Mouse (Mus musculus) left cerebral cortex, postnatal 25 days (tissue): ENCODE results near the gene Map2k6. TPM values are rescaled to one million over a fixed set of nuclear protein-coding genes. Genes with fewer than 3 reads are reported as not detected.
A peak's percentile ranks its signal among the peaks of the same experiment; 100 is the strongest.

Source experiments
- DNase-seq, 2 experiments: peaks; one replicate each; pipeline ENCODE4 v3.0.0; 2022; ENCODE audit warnings: low spot score in 2 of 2, mixed read lengths in 1 of 2
- intact Hi-C: fragments of 180-260 bp; cut with DNase I; formaldehyde crosslinking; loops from one replicate; pipeline ENCODE4 v1.15.1; 2025
- total RNA-seq, 2 experiments: library from RNA; stranded (reverse); gene quantifications; 2 replicates each; pipeline ENCODE4 v1.2.3; 2021

Gene Map2k6
- total RNA-seq, 2 experiments from 2014 or later: 24.5 to 24.8 TPM

DNA sequence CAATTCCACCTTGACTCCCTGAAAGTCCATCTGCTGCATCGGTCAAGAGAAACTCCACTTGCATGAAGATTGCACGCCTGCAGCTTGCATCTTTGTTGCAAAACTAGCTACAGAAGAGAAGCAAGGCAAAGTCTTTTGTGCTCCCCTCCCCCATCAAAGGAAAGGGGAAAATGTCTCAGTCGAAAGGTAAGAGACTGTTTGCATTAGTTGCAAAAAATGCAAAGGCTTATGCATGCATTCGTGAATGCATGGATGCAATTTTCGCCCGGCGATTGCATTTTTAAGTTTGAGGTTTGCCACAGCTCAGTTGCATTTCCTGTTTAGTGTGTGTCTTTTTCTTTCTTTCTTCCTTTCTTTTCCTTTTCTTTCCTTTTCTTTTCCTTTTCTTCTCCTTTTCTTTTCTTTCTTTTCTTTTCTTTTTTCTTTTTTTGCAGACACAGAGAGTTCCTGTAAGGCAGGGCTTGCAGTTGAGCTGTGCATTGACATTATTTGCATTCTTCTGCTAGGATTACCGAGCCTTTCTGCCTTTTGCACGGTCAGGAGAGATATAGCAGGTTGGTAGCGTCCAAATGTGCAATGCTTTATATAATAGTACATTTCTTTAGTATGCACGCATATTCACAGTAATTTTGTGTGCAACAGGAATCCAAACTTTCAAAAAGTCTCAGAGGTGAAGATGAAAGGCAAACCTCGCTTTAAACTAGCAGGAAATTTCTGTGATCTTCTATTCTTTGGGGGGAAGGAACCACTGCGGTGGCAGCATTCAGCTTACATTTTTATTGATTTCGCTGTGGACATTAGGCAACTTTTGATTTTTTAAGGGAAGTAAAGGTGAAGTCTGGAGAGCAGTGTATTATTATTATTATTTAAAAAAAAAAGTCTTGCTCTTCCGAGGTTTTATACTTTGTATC is 573 bp downstream of the Map2k6 start:
- intact Hi-C loops: loop anchor here (5.0 kb wide), 1 partner anchor 78 kb away; no protein-coding TSS in a partner anchor
- DNase-seq: no peak

DNA sequence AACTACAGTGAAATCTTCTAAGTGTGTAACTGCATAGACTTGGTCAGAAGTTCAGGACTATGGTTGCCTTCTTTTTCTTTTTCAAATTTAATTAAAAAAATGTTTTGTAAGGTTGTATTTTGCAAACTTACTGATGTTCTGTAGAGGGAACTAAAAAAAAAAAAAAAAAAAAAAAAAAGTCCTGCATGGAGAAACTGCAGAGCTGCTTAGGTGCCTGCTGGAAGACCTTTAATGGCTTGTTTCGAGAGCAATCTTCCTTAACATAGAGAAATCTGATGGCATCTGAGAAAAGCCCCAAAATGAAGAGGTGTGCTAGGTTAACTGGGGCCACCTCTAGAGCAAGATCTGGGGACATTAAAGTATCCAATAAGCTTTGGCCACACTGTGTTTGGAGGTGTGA is 1.4 kb downstream of the Map2k6 start:
- intact Hi-C loops: loop anchor here (5.0 kb wide), 1 partner anchor 77 kb away; no protein-coding TSS in a partner anchor
- no peak for DNase-seq

DNA sequence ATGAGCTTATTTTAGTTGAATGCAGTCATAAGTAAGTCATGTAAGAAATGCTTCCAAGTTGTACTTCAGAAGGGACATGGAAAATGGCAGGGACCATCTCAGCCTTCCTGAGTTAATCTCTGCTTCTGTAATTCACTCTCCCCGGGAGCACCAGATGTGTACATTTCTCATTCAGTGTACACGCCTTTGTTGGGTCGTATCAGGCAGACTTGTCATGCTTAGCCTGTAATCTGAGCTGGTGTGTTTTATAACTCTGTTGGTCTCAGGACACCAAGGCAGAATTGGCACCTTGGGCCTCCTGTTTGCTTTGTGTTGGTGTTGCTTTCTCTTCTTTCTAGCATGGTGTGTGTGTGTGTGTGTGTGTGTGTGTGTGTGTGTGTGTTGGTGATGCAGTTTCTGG is 3.7 kb downstream of the Map2k6 start:
- DNase-seq: no peak
- intact Hi-C loops: loop anchor here (5.0 kb wide), 1 partner anchor 75 kb away; no protein-coding TSS in a partner anchor

DNA sequence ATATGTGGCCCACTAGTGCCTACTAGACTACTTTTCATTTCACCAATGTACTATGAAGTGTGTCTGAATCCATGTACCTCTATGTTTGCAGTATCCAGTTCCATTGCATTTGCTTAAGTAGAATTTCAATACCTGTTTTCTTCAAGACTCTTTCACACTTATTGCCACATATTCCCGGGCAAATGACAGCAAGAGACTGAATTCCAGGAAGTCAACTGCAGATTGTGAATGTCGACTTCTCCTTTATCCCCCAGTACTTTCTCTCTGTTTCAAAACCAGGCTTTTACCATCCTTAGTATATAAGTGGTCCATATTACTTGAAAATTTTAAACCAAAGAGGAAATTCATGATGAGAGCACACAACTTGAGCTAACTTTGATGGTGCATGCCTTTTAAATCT is 4.7 kb downstream of the Map2k6 start:
- no peak for DNase-seq
- intact Hi-C loops: loop anchor here (5.0 kb wide), 1 partner anchor 74 kb away; no protein-coding TSS in a partner anchor

DNA sequence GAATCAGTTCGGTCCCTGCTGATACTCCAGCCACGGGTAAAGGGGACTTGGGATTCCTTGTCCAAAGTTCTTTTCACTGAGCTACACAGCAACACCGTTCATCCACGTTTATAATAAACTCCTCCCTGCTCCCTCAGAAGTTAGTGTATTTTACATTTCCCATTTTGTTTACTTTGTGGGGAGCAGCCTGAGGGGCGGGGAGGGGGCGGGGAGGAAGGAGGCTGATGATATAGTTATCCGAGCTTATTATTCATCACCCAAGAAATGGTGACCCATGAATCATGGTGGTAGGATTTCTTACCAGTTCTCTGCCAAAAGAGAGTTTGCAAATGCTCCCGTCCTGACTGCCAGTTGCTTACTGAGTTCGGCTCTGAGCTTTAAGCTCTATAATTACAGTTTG is 6.7 kb downstream of the Map2k6 start:
- no peak for DNase-seq
- intact Hi-C loops: no loop called here

DNA sequence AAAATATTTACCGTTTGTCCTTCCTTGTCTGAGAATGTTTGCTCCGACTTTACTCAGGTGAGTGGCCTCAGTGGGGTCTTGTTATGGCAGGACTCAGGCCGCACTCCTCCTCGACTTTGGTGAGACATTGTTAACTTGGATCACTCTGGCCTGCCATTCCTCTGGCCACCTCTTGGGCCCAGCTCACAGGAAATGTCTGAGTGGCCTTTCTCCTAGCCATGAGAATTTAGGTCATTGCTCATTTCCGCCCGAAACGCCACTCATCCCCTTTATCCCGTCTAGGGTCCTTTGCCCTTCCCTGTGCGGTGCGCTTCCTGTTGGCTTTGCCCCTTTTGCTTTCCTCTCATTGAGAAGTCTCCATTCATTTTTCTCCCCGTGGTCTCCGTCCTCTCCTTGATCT is 10.2 kb downstream of the Map2k6 start:
- DNase-seq: no peak
- intact Hi-C loops: no loop called here

DNA sequence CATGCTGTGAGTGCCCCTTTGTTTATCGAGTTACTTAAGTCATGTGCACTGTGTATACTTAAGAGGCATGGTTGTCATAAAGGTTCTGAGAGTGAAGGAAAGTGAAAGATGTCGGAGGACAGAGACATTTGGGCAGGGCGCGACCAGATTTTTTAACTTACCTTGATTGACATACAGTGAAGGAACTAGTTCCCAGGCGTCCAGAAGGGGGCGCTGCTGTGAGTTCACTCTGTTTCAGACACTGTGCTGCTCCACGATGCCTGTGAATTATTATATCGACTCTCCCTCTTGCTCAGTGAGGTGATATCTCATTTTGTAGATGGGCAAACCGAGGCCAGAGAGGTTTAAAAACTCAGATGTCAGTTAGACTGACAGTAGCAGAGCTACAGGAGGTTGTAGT is 10.9 kb downstream of the Map2k6 start:
- no peak for DNase-seq
- intact Hi-C loops: no loop called here

DNA sequence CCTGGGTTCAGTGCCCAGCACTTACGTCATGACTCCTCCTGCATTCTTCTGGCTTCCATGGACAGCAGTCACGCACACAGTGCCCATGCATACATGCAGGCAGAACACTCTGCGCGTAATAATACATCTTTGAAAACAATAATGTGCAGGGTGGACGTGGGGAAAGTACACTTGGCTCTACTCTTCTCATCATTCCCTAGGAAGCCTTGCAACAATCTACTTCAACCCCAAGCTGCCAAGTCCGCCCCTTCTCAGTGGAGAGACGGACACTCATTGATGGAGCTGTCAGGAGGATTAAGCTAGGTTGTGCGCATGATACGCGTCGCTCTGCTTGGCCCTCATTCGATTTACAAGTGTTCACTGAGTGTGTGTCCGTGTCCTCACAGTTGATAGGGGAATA is 12.7 kb downstream of the Map2k6 start:
- intact Hi-C loops: no loop called here

DNA sequence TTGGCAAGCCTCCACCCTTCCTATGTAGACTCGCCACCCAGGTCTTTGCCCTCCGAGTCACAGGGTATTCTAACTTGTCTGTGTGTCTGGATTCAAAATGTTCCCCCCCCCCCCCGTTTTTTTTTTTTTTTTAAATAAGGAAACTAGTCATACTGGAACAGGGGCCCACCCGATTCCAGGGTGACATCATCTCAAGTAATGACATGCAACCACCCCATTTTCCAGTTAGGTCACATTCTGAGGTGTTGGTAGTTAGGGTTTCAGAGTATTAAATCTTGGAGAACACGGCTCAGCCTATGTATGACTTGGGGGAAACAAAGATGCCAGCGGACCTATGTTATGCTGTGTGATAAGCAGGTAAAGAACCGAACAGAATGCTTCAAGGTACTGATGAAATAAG is 15.3 kb downstream of the Map2k6 start:
- intact Hi-C loops: no loop called here
- DNase-seq: no peak

More for the DNA sequence above, 12.7 kb downstream of the Map2k6 start:
- DNase-seq: no peak

DNA sequence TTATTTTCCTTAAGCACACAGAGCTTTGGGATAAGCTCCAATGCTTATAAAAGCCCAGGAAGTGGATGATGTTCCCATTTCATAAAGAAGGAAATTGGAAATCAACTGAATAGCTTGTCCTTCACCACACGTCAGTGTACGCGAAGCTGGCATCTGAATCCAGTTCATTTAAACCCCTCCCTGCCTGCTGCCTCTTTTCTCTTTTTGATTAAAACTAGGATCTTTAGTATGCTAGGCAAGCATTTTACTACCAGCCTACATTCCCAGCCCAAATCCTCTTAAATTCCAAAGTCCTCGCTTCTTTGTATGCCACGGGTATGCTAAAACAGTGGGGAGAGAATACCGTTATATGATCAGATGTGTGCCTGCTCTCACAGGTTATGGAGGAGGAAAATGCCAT is 17.8 kb downstream of the Map2k6 start:
- intact Hi-C loops: no loop called here

DNA sequence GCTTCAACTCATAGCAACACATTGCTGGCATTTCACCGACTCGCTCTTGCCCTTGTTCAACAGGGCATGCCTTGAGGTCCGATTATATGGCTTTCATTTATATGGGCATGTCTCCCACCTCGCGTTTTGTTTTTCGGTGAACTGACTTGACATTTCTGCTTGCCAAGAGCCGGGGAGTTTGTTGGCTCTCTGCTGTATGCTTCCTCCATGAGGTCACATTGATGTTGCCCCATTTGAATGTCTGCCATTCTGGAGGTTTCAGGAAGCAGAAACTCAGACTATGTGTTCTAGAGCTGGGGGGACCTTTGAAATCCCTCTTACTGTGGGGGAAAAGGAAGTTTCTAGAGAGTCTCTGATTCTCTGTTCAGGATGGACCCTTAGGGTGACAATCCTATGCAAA is 21.5 kb downstream of the Map2k6 start:
- no peak for DNase-seq
- intact Hi-C loops: no loop called here

More for the DNA sequence above, 17.8 kb downstream of the Map2k6 start:
- DNase-seq: no peak

DNA sequence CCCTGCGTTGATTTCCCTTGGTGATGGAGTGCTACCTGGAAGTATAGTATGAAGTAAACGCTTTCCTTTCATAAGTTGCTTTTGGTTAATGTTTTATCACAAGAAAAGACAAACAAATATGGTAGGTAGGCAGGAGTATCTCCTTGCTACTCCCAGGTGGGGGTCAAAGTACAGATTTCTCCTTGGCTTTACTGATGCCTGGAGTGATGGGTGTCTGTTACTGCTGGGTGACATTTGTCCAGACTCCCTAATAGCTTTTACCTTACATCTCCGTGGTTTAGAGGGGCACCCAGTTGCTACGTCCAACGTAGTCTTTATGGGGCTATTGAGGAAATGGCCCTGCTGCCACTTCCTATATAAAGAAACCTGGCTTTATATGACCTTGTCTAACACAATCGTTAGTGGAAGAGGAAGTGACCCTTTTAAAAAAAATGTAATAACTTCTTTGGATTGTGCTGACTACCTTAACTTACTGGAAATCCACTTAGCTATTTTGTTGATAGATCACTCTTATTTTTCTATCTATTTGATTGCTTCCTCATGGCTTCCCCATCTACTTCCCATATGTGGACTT is 27.7 kb downstream of the Map2k6 start:
- no peak for DNase-seq
- intact Hi-C loops: no loop called here

DNA sequence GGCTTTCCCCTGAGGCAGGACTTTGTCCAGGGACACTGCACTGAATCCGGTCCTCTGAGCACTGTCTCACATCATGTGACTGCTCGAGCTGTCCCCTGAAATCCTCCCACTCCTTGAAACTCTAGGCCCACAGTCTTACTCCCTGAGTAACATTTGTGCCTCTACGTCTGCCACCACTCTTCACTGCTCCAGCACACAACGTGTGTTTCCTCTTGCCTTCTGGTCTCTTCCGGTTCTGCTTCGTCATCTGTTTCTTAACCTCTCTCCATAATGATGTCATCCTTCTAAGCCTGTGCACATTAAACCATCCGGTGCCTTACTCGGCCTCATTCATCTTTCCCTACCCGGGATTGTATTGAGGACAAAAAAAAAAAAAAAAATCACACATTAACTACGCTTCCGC is 28.2 kb downstream of the Map2k6 start:
- DNase-seq: peak in 1 of 2 experiments; percentile 28
- intact Hi-C loops: no loop called here

DNA sequence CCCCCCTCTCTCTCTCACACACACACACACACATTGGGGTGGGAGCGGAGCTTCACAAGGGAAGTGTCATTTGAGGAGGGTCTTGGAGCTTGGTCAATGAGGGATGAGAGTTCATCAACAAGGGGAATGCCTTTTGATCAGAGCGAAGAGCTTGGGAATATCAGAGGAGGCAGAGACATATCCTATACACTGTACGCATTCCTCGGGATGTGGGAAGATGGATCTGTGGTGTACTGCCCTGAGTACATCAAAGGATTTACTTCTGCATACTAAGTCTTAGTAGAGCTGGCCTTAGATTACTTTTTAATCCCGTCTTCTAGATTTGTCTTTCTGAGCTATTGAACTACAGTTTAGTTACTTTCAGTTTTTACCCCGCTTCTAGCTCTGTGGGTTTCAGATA is 30.1 kb downstream of the Map2k6 start:
- intact Hi-C loops: no loop called here
- no peak for DNase-seq

DNA sequence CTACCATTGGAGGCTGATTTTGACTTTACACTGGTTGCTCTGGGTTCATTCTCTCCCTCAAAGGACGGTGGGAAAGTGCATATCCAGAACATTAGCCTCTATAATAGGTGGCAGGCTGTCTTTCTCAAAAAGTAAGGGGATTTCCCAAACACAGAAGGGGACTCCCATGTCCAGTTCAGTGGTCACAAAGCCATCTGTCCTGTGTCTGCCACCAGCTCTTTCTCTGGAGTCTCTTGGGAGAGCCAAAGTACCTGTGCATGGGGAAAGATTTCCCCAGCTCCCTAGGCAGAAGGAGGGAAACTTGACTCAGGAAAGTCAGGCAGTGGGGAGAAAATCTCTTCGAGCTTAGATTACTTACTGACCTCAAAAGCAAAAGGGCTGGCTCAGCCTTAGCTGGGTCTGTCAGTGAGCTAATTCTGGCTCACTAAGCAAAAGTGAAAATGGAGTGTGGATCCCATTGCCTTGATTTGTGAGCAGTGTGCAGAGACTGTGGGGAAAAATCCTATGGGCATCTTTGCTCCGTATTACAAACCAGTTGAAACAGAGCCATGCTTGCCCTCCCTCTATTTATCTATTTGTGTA is 31.0 kb downstream of the Map2k6 start:
- intact Hi-C loops: no loop called here
- no peak for DNase-seq

DNA sequence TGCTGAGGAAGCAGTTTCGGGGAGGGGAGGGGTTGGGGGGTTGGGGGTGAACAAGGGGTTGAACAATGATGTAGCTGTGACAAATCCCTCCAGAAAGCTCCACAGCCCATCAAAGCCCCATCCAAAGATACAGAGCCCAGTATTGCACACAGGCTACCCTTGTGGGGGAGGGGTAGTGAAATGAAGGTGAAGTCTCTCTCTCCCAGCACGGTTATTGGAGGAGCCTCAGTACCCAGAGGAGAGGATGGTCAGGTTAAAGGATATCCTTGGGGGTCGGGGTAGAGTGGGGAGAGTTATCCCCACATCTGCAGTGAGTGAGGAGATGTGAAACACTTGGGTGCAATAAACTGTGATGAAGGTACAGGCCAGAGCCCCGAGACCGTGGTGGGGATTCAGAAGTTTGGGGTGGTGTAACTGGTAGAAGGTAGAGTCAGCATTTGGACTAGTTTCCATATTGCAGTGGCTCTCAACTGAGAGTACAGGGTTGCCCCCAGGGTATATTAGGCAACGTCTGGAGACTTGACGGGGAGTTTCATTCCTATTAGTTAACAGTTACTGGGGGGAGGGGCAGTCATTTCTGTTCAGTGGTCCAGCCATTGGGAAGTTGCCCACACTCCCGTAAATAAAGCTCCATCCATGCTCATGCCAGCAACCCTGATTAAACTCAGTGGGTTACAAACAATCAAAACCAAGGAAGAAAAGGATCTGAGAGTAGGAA is 37.1 kb downstream of the Map2k6 start:
- no peak for DNase-seq
- intact Hi-C loops: no loop called here

DNA sequence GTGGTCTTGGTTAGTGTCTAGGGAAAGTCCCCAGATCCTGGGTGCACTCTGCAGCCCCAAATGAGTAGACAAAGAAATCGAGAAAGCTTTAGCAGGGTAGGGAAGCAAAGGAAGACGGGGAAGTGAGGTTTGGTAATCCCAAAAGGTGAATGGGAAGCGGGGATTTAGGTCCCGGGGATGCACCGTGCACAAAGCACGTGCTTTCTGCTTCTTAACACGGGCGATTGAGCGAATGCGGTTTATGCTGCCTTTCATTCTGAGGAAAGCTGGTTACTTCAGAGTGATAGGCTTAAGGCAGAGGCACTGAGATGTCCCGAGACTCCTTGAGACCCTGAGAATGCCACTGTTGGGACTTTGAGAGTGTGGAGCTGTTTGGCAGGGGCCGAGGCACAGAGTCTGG is 38.1 kb downstream of the Map2k6 start:
- DNase-seq: no peak
- intact Hi-C loops: no loop called here

DNA sequence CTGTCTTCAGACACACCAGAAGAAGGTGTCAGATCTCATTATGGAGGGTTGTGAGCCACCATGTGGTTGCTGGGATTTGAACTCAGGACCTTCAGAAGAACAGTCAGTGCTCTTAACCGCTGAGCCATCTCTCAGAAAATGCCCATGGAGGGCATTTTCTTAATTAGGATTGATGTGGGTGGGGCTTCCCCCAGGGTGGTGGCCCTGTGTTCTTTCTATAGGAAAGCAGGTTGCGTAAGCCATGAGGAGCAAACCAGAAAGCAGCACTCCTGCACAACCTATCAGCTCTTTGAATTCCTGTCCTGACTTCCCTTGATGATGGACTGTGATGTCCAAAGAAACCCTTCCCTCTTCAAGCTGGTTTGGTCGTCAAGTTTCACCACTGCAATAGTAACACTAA is 39.2 kb downstream of the Map2k6 start:
- intact Hi-C loops: no loop called here
- no peak for DNase-seq

DNA sequence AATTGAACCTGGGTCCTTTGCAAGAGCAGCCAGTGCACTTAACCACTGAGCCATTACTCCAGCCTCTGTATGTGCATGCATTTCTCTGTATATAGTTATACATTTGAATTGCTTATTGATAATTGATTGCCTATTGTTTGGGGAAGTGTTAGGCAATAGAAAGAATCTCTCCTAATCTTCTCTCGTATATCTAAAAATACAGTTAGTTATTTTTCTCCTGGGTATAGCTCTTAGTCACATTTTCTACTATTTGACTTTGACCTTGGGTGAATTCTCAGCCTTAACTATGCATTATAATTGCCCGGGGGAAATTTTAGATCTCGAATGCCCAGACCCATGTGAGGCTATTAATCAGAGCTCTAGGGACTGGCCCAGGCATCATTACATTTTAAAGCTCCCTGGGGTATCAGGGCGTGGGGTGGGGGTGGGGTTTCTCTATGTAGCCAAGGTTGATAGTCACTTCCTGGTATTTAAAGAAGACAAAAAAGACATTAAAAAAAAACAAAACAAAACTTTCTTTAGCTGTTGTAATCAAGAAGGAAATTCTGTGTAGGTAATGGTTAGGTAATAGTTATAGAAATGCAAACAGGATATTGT is 39.9 kb downstream of the Map2k6 start:
- intact Hi-C loops: no loop called here
- no peak for DNase-seq

DNA sequence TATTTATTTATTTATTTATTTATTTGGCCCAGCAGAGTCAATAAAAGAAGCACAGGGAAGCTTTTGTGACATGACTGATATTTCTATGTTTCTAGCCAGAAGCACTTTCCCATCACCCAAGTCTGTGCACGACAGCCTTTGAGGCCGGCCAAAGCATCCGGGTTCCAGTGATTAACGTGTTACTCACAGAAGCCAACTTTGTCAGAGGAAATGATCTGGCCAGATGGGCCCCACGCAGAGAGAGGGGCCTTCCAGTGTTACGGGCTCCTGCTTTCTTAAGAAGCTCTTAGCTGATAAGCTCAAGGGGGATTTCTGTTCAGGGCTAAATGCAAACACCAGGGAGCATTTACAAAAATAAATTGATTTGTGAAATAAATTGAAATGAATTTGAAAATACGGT is 40.4 kb downstream of the Map2k6 start:
- DNase-seq: no peak
- intact Hi-C loops: no loop called here
